Mouse (Mus musculus): ENCODE results near the gene Cenph.
"Not testable (repeated sequence)": the region's sequence is repeated elsewhere in the genome, so short reads cannot be mapped to it uniquely, and the experiment has no call there.

Cenph gene

DNA sequence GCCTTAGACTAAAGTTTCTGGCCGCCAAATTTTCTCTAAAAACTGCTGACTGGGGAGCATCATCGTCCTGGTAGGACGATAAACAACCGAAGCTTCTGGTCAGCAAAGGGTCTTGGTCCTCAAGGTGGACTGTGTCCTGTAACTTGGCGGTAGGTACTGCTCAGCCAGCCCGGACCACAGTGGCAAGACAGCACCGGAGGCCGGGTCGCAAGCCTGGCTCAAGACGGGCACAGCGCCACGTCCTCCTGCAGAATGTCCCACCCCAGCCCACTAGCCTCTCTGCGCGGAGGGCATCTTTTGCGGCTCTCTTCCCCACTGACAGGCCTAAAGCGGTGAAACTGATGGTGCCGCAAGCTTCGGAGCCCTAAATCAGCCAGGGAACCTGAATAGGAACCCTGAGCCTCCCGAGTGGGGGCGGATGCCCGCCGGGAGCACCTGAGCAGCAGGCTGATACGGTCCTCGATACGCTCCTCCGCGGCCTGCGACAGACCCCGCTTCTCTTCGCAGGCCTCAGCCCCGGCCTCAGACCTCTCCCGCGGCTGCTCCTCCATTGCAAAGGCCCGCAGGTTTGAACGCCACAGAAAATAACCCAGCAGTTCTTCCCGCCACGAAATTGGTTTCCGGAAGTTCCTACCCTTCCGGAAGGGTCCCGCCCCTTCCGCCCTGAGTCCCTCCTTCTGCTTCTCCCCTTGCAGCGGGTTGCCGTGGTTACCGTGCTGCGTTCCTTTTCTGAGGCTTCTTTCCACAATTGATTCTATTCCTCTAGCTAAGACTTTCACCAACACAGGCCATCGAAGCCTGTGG lies at the start of gene Cenph:
TSS of gene Cenph (minus strand) at position 648 of the 804 bp plus-strand sequence.
- peak; percentile 38 to 64 for DNase-seq (ENCODE audit: low spot score in 2 of 2)

DNA sequence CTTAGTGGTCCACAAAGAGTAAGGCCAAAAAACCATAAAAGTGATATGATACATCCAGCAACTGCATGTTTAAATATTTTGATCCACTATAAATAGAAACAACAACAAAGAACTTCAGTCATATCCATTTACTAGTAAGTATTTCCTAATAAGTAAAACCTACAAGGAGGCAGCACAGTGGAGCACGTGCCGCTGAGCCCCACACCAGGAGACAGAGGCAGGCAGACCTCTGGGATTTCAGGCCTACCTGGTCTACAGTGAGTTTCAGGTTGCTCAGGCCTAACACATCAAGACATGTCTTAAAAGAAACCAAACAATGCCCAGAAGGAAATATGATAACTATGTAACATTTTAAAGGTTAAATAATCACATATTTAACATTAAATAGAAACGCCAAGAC lies 49.2 kb upstream of the Cenph start:
- DNase-seq (ENCODE audit: low spot score in 2 of 2) = no peak

DNA sequence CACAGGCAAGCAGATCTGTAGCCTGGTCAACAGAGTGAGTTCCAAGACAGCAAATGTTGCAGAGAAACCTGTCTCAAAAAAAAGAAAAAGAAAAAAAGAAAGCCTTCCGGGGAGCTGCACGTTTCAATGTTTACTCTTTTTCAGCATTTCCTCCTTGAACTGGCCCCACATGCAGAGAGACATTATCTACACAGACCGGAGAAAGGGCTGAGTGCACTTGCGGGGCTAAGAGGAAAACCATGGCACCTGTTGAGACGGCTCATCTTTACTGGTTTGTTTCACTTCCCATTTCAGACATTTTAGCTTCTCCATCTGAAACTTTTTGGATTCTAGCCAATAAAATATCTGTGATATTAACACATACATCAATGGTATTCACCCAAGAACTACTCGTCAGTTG lies 48.6 kb upstream of the Cenph start:
- no peak for DNase-seq (ENCODE audit: low spot score in 2 of 2)

DNA sequence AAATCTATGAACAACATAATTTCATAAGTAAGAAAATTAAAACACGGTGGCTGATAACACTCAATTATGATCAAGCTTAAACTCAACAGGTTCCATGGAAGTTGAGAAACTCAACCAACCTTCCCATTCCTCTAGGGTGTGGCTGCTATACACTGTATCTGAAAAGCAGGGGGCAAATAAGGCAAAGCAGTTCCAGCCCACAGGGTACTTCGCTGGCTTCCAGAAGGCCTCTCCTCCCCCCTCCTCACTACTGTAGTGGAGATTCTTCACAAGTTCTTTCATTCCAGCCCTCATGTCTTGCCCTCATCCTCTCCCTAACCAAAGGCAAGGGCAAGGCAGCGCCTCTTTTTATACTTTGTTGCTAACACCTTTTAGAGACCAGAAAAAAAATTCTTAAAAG lies 48.2 kb upstream of the Cenph start:
- DNase-seq (ENCODE audit: low spot score in 2 of 2) = no peak

DNA sequence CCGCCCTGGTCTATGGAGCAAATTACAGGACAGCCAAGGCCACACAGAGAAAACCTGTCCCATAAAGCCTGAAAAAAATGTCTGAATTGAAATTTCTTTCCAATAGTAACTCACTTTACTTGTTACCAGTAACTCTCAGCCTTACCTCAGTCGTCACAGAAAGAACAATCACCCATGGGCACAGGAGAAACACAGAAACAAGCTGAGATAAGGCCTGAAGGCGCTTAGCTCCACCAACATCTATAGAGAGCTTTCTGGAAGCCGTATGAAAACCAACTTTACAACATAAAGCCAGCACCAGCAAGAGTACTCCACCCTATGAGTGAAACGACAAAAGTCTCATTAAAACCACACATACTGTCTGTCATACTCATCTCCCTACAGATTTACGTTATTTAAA lies 38.8 kb upstream of the Cenph start:
- DNase-seq (ENCODE audit: low spot score in 2 of 2) = no peak

GRCm38 (mm10) chr13:100805776-100806175 lies 30.1 kb upstream of the Cenph start:
- DNase-seq (ENCODE audit: low spot score in 2 of 2) = no peak

GRCm38 (mm10) chr13:100797171-100797570 lies 21.5 kb upstream of the Cenph start:
- no peak for DNase-seq (ENCODE audit: low spot score in 2 of 2)

DNA sequence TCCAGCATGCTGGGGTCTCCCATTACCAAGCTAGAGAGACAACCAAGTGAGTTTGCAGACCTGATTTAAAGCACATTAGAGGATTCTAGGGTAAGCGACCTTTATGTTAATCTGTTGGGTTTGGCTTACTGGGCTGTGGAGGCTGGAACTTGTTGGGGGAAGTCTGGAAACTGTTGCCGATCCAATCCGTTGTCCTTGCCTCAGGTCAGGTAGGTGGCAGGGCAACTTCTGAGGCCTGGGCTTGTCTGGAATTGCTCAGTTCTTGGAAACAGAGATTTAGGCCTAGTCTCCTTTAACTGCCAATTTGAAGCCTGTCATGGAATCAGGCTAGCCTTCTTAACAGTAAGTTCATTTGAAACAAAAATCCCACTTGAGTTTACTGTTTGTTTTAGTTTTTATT lies 13.4 kb upstream of the Cenph start:
- DNase-seq (ENCODE audit: low spot score in 2 of 2) = no peak

DNA sequence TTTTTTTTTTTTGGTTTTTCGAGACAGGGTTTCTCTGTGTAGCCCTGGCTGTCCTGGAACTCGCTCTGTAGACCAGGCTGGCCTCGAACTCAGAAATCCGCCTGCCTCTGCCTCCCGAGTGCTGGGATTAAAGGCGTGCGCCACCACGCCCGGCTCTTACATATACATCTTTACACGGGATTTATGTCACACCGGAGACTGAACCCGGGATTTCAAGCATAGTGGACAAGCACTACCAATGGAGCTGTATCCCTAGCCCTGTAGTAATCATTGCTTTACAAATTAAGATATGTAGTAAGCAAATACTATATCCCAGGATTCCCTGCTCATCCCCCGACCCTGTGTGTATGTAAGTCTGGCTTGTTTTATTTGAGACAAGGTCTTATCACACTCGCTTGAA lies 12.4 kb upstream of the Cenph start:
- not testable (repeated sequence) for DNase-seq (ENCODE audit: low spot score in 2 of 2)

- no peak for DNase-seq (ENCODE audit: low spot score in 2 of 2)
These were observed 11.8 kb upstream of the Cenph start for GRCm38 (mm10) chr13:100787316-100788010.

DNA sequence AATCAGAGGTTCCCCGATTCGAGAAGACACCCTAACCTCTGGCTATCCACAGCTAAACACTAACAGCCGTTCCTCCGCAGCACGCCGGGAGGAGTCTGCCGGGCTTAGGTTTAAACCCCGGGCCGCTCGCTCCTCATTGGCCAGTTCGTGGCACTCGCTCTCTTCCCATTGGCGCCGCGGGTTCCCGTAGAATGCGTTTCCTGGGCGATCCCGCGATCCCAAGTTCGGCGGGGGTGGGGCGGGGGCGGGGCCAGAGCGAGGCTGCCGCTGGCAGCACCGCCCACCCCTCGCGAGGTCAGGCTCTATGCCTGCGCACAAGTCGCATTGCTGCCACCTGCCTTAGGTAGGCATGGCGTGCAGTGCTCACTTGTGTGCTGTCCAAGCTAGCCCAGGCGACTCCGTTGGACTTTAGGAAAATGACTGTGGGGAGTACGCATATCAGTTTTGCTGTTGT lies 10.7 kb upstream of the Cenph start, which contains the start of gene Ccnb1:
TSS of gene Ccnb1 (minus strand) at position 157 of the 454 bp plus-strand sequence.
- peak; percentile 88 to 93 for DNase-seq (ENCODE audit: low spot score in 2 of 2)

DNA sequence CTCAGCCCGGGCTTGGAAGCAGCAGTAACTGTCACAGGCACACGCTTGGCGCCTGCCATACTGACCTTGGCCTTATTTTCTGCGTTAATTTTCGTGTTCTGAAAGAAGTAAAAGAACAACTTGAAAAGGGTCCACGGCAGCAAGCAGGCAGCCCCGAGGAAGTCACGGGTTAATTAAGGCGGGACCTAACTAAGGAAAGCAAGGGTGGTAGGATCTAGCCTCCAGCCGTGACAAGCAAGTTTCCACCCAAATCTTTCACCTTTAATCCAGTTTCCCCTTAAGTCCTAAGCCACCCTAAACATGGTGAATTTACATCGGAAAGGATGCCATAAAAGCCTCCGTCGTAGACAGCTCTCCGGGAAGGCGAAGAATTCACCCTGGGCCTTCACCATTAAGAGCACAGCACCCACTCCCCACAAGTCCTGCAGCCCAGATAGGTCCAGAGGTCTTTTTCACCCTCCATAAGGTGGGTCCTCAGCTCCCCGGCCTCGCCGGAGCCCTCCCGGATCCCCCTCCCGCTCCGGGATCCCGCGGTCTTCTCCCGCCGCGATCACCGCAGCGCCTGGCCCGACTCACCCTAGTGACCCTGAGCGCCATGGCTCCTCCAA lies 10.2 kb upstream of the Cenph start:
- no peak for DNase-seq (ENCODE audit: low spot score in 2 of 2)

DNA sequence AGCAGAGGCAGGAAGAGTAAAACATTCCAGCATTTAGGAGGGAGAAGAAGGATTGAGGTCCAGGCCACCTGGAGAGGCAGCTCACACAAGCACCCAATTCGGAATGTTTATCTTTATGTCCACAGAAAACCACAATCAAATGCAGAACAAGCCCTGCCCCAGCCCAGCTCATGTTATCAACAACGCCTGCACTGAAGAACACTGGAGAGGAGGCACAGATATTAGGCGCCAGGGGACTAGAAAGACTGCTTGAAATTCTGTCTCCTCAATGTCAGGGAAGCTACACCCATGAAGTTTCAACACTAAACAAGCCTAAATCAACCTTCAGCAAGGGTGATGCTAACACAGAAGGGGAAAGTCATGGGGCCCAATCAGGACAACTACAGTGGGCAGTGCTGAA lies 1.8 kb upstream of the Cenph start:
- no peak for DNase-seq (ENCODE audit: low spot score in 2 of 2)

- DNase-seq (ENCODE audit: low spot score in 2 of 2) = no peak
These were observed 1.0 kb upstream of the Cenph start for GRCm38 (mm10) chr13:100776710-100777109.

DNA sequence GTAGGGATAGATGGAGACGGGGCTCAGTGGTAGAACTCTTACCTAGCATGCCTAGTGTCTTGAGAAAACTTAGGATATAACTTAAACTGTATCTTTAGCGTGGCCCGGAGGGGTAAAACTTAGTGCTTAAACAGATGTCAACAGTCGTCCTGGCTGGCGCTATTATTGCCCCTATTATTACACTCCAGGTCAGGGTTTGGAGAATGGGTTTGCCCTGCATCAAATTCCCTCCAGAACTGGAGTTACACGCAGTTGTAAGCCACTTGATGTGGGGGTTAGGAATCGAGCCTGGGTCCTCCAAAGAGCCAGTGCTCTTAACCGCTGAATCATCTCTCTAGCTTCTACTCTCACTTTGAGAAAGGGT lies 339 bp upstream of the Cenph start:
- no peak for DNase-seq (ENCODE audit: low spot score in 2 of 2)

GRCm38 (mm10) chr13:100774704-100775103 lies 995 bp downstream of the Cenph start:
- no peak for DNase-seq (ENCODE audit: low spot score in 2 of 2)

DNA sequence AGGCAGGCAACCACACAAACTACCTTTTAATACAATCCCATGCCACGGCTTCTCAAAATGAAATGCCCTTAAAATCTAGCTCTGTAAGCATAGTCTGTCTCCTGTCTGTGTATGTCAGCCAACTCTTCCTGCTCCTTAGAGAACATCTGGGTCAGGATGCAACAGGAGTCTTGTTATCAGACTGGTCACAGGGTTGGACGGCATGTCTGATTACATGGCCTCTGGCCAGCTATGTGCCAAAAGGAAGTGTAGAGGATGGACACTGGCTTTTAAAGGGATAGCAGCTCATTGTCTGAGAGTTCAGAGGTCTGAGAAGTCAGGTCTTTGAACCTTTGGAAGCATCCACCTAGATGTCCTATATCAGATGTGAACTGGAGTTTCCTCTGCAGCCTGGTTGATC lies 20.4 kb downstream of the Cenph start:
- DNase-seq (ENCODE audit: low spot score in 2 of 2) = no peak

- DNase-seq (ENCODE audit: low spot score in 2 of 2) = no peak
These were observed 21.5 kb downstream of the Cenph start for GRCm38 (mm10) chr13:100754186-100754585.

- DNase-seq (ENCODE audit: low spot score in 2 of 2) = no peak
These were observed 22.7 kb downstream of the Cenph start for GRCm38 (mm10) chr13:100753011-100753410.

- DNase-seq (ENCODE audit: low spot score in 2 of 2) = no peak
These were observed 23.2 kb downstream of the Cenph start for GRCm38 (mm10) chr13:100752529-100752928.

GRCm38 (mm10) chr13:100751402-100751801 lies 24.3 kb downstream of the Cenph start:
- no peak for DNase-seq (ENCODE audit: low spot score in 2 of 2)

- no peak for DNase-seq (ENCODE audit: low spot score in 2 of 2)
These were observed 24.9 kb downstream of the Cenph start for GRCm38 (mm10) chr13:100750799-100751198.

- DNase-seq (ENCODE audit: low spot score in 2 of 2) = no peak
These were observed 27.1 kb downstream of the Cenph start for GRCm38 (mm10) chr13:100748638-100749037.

Data from cerebellum, postnatal 4 days (tissue).